Mouse (Mus musculus) lung, adult 2 months (tissue): Measurements from ENCODE around the gene Npas3. TPM values are rescaled to one million over a fixed set of nuclear protein-coding genes. Genes with fewer than 3 reads are reported as not detected.

Experiments used
- DNase-seq: peaks from one replicate; pipeline ENCODE4 v3.0.0; 2022
- H3K4me1 ChIP-seq: fragments of 200-500 bp; 2 replicates; pipeline ENCODE4 v1.6.1; 2011; ENCODE audit warnings: low read length; ENCODE audit not compliant: control insufficient read depth, insufficient read depth
- H3K4me3 ChIP-seq: fragments of 200-500 bp; replicated peaks from 2 replicates; pipeline ENCODE3; 2011; ENCODE audit warnings: low read depth, mild to moderate bottlenecking, control low read depth, low read length; ENCODE audit errors: extremely low read depth
- CTCF ChIP-seq: fragments of 200-500 bp; IDR thresholded peaks from 2 replicates; pipeline ENCODE4 v1.5.1; 2011; ENCODE audit warnings: mild to moderate bottlenecking, low read length, control low read depth; ENCODE audit not compliant: insufficient read depth
- POLR2A ChIP-seq: fragments of 200-500 bp; IDR thresholded peaks from 2 replicates; pipeline ENCODE4 v1.6.1; 2011; ENCODE audit warnings: low read depth, mild to moderate bottlenecking, control low read depth, low read length, borderline replicate concordance; ENCODE audit errors: extremely low read depth
- WGBS: fragments of 180-500 bp; shearing (Covaris S2); methylation state at CpG from one replicate; pipeline ENCODE4 v1.1.7; 2018; 5-methylcytosine and 5-hydroxymethylcytosine counted together
- polyA plus RNA-seq: library from polyadenylated mRNA; depleted of rRNA; stranded (reverse); fragments of >200 nt; gene quantifications from 2 replicates; pipeline ENCODE4 v1.2.3, GENCODE M21; 2012; rRNA removed

The Npas3 gene
- polyA plus RNA-seq = 0.05 and 0.15 TPM in 2 replicates

- Histone ChIP-seq H3K4me3 (no peak within 1 kb of the TSS), H3K4me1 (no peaks in the 10 kb centered on the region)
- no peak for DNase-seq
- TF ChIP-seq POLR2A = no peak
- TF ChIP-seq CTCF = no peak
- WGBS = under 1% methylated on average over 58 of the region's 62 CpGs
These were observed at the start of gene Npas3 for GRCm38 (mm10) chr12:53248101-53248727. Gene Npas3, plus strand, starts transcription at chr12:53248677.

- TF ChIP-seq POLR2A (no peak), CTCF (no peak)
- 82% methylated on average over 15 of the region's 15 CpGs for WGBS
- no peak overlapping the region for H3K4me3 ChIP-seq
- H3K4me1 ChIP-seq = no peaks in the 10 kb centered on the region
- no peak for DNase-seq
These were observed 31.3 kb upstream of the Npas3 start for GRCm38 (mm10) chr12:53217141-53217540.

DNA sequence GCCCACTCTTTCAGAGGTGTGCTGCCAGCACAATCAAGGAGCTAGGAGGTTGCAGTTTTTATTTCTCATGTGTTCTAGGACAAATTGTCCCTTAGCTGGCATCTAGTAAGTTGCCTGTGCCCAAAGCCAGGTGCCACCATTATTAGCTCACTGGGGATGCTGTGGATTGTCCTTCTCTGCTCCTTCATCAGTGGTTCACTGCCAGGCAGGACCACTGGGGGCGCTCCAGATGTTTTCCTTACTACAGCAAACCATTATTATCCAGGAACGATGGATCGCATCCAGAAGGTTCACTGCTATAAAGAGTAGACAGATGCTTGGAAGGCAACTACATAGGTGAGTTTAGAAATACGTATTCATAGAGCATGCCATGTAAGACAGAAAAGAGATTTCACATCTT, 25.7 kb upstream of the Npas3 start:
- WGBS = 73% methylated on average over 4 of the region's 4 CpGs
- Histone ChIP-seq H3K4me3 (no peak overlapping the region), H3K4me1 (no peaks in the 10 kb centered on the region)
- TF ChIP-seq POLR2A (no peak), CTCF (no peak)
- no peak for DNase-seq

- no peak for DNase-seq
- no peak overlapping the region for H3K4me3 ChIP-seq
- no peaks in the 10 kb centered on the region for H3K4me1 ChIP-seq
- WGBS = 52% methylated on average over 4 of the region's 4 CpGs
- no peak for TF ChIP-seq POLR2A
These were observed 21.1 kb upstream of the Npas3 start for GRCm38 (mm10) chr12:53227356-53227755.

GRCm38 (mm10) chr12:53229419-53229818, 19.1 kb upstream of the Npas3 start:
- no peak for TF ChIP-seq POLR2A
- no peak for TF ChIP-seq CTCF
- Histone ChIP-seq H3K4me1 (no peaks in the 10 kb centered on the region), H3K4me3 (no peak overlapping the region)
- 56% methylated on average over 2 of the region's 2 CpGs for WGBS
- no peak for DNase-seq

GRCm38 (mm10) chr12:53246181-53246580, 2.3 kb upstream of the Npas3 start:
- WGBS = 2% methylated on average over 12 of the region's 12 CpGs
- H3K4me3 ChIP-seq = no peak overlapping the region

DNA sequence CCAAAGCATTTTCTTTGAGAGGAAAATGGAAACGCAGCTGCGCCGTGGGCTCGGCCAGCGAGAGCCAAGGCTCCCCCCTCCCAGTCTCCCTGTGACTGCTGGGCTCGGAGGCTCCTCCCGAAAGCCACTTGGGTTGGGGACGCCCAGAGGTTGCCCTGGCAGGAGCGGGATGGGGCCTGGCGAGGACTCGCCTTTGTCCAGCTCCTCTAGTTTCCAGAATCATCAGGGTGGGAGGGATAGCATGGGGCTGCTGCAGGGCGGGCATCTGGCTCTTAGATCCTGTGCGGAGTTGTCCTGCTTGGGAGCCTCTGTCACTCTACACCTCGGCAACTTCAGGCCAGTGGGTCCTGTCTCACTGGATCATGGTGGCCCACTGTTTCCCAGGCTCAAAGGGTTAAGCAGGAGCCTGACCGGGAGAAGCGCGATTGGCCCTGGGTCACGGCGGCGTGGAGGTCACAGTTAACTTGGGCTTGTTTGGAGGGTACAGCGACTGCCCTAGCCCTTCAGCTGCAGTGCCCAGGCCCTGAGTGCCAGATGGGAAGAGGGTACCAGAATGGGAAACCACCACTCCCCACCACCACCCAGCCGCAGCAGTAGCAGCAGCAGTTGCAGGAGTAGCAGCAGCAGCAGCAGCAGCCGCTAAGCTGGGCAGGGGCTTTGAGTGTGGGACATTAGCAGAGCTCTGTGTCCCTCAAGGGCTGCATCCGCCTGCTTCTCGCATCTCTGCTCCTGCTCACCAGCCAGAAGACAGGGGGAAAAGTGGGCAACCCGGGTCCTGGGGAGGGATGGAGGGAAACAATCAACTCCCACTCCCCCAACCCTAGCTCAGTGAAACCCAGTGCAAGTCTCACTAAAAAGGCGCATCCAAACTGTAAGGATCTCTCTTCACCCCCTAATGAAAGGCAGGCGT, 1.6 kb upstream of the Npas3 start:
- 2% methylated on average over 28 of the region's 28 CpGs for WGBS

More at GRCm38 (mm10) chr12:53246181-53246580, 2.3 kb upstream of the Npas3 start:
- TF ChIP-seq POLR2A (no peak), CTCF (no peak)
- H3K4me1 ChIP-seq = no peaks in the 10 kb centered on the region
- no peak for DNase-seq

DNA sequence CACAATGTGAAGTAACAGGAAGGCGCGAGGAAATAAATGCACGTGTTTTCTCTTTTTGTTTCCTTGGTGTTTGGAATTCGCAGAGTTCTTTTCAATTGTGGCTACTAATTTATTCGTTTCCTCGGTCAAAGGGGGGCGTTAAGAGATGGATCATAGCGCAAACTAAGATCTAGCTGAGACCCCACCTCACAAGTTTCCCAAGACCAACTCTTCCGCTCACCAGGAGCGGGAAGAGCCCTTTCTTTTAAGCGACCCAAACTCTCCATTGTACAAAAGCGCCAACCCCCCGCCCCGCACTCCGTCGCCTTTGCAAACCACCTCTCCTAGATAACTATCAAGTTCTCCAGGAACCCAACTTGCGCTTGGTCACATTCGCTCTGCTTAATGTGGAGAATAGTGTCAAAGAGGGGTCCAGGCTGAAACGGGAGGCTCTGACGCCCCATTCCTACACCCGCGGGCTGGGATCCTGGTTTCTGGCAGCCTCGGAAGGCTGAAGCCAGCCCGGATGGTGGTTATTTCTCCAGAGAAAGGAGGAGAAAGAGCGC, 914 bp upstream of the Npas3 start:
- no peak for DNase-seq
- Histone ChIP-seq H3K4me3 (no peak overlapping the region), H3K4me1 (no peaks in the 10 kb centered on the region)
- 3% methylated on average over 25 of the region's 25 CpGs for WGBS
- TF ChIP-seq POLR2A = no peak
- no peak for TF ChIP-seq CTCF

More for the DNA sequence above, 1.6 kb upstream of the Npas3 start:
- Histone ChIP-seq H3K4me3 (no peak overlapping the region), H3K4me1 (no peaks in the 10 kb centered on the region)
- TF ChIP-seq POLR2A = no peak
- no peak for TF ChIP-seq CTCF
- no peak for DNase-seq

DNA sequence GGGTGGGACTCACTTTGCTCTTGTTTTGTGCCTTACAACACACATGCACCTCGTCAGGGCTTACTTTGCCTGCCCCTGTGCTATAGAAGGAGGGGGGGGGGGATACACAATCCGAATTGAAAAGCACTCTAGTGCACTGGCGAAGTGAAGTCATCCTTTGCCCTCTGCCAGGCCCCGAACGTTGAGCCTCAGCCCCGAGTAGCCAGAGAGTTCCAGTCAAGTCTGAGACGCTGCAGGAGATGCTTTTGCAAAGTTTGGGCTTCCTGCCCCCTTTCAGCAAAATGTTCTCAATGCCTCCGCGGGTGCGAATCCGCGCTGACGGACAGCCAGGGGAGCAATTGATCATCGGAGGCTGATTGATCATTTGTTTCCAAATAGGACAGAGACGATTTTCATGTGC, 319 bp downstream of the Npas3 start:
- WGBS = 2% methylated on average over 15 of the region's 15 CpGs

More for the DNA sequence above, 319 bp downstream of the Npas3 start:
- TF ChIP-seq POLR2A (no peak), CTCF (no peak)
- H3K4me1 ChIP-seq = no peaks in the 10 kb centered on the region
- no peak for DNase-seq
- no peak overlapping the region for H3K4me3 ChIP-seq
